Mouse (Mus musculus) lung, postnatal 4 days (tissue): Measurements from ENCODE around the gene Acot3.

ENCODE experiments used
- DNase-seq, 2 experiments: peaks; one replicate each; pipeline ENCODE4 v3.0.0; 2021

Gene Acot3

GRCm38 (mm10) chr12:84101493-84101845 is 49.5 kb downstream of the Acot3 start:
- DNase-seq, result no peak

- no peak for DNase-seq
These were observed 55.1 kb downstream of the Acot3 start for GRCm38 (mm10) chr12:84107012-84107411.

GRCm38 (mm10) chr12:84107692-84108091 is 55.7 kb downstream of the Acot3 start:
- no peak for DNase-seq

- DNase-seq, result no peak
These were observed 58.0 kb downstream of the Acot3 start for GRCm38 (mm10) chr12:84109924-84110323.
